Mouse (Mus musculus) hindlimb bud, embryonic 11.5 days (tissue): ENCODE measurements around the gene Phlpp1.

Source experiments
- DNase-seq: peaks from one replicate; pipeline ENCODE4 v3.0.0-alpha.2; 2012; ENCODE audit warnings: low read depth, low spot score; ENCODE audit errors: extremely low spot score

The Phlpp1 gene

GRCm38 (mm10) chr1:106171241-106172220 is at the start of gene Phlpp1:
Gene Phlpp1 (plus strand): TSS chr1:106171752.
- peak; percentile 88 for DNase-seq

- DNase-seq, result no peak
Measured at GRCm38 (mm10) chr1:106126601-106127000, 45.0 kb upstream of the Phlpp1 start.

GRCm38 (mm10) chr1:106131697-106132349 is 39.7 kb upstream of the Phlpp1 start:
- DNase-seq, result no peak

GRCm38 (mm10) chr1:106132350-106132700 is 39.2 kb upstream of the Phlpp1 start:
- no peak for DNase-seq

GRCm38 (mm10) chr1:106138691-106139090 is 32.9 kb upstream of the Phlpp1 start:
- DNase-seq, result no peak

GRCm38 (mm10) chr1:106139137-106139536 is 32.4 kb upstream of the Phlpp1 start:
- no peak for DNase-seq

- no peak for DNase-seq
Measured at GRCm38 (mm10) chr1:106142010-106142409, 29.5 kb upstream of the Phlpp1 start.

GRCm38 (mm10) chr1:106144534-106144933 is 27.0 kb upstream of the Phlpp1 start:
- DNase-seq, result no peak

GRCm38 (mm10) chr1:106145055-106145454 is 26.5 kb upstream of the Phlpp1 start:
- no peak for DNase-seq

GRCm38 (mm10) chr1:106145565-106146190 is 25.9 kb upstream of the Phlpp1 start:
- DNase-seq, result no peak

GRCm38 (mm10) chr1:106148386-106149380 is 22.9 kb upstream of the Phlpp1 start:
- DNase-seq, result no peak

GRCm38 (mm10) chr1:106151846-106152245 is 19.7 kb upstream of the Phlpp1 start:
- no peak for DNase-seq

- no peak for DNase-seq
Measured at GRCm38 (mm10) chr1:106152742-106153141, 18.8 kb upstream of the Phlpp1 start.

GRCm38 (mm10) chr1:106154590-106154989 is 17.0 kb upstream of the Phlpp1 start:
- DNase-seq, result no peak

- no peak for DNase-seq
Measured at GRCm38 (mm10) chr1:106155087-106155567, 16.4 kb upstream of the Phlpp1 start.

GRCm38 (mm10) chr1:106155702-106156101 is 15.8 kb upstream of the Phlpp1 start:
- no peak for DNase-seq

- DNase-seq, result no peak
Measured at GRCm38 (mm10) chr1:106157961-106158515, 13.5 kb upstream of the Phlpp1 start.

- DNase-seq, result no peak
Measured at GRCm38 (mm10) chr1:106159667-106160066, 11.9 kb upstream of the Phlpp1 start.

- no peak for DNase-seq
Measured at GRCm38 (mm10) chr1:106160916-106161315, 10.6 kb upstream of the Phlpp1 start.

- DNase-seq, result no peak
Measured at GRCm38 (mm10) chr1:106162581-106162980, 9.0 kb upstream of the Phlpp1 start.
